Mouse (Mus musculus) CD4-positive, CD25-positive, alpha-beta regulatory T cell, adult 4 months (primary cell): ENCODE results near the gene Trrap. TPM values are rescaled to one million over a fixed set of nuclear protein-coding genes. Genes with fewer than 3 reads are reported as not detected.
"Not testable (repeated sequence)": the region's sequence is repeated elsewhere in the genome, so short reads cannot be mapped to it uniquely, and the experiment has no call there.

Experiments used
- ATAC-seq: one replicate; pipeline ENCODE4 v1.8.0; 2017
- polyA plus RNA-seq, 2 experiments: library from polyadenylated mRNA; unstranded; fragments of 100-300 nt; shearing (Covaris generic); gene quantifications; one replicate each; pipeline ENCODE4 v1.2.1; 2017

Gene Trrap
- polyA plus RNA-seq, result 100 to 1,000 TPM in 1 of 2 experiments, 10 to 100 TPM in 1; 65.1 to 109 TPM

DNA sequence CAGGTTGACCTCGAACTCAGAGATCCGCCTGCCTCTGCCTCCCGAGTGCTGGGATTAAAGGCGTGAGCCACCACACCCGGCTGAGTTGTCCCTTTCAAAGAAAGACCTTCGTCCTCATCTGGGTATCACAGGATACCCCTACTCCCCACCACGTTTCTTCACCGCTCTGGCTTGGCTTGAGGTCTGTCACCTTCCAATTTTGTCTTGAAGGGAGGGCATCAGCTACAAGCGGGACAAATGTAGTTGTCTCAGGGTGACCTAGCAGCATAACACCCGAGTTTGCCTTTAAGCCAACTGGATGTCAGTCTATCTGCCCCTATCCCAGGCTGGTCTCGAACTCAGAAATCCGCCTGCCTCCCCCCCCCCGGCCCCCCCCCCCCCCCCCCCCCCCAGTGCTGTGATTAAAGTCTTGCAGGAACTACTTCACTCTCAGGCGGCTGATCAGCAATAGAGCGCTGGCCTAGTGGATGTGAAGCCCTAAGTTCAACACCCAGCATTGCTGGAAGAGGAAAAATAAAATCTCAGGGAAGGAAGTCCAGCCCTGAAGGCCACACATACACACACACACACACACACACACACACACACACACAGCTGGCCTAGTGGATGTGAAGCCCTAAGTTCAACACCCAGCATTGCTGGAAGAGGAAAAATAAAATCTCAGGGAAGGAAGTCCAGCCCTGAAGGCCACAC is at the start of gene Trrap:
Trrap (plus strand) TSS at position 627 of the 693 bp plus-strand sequence.
- ATAC-seq, result not testable (repeated sequence)

DNA sequence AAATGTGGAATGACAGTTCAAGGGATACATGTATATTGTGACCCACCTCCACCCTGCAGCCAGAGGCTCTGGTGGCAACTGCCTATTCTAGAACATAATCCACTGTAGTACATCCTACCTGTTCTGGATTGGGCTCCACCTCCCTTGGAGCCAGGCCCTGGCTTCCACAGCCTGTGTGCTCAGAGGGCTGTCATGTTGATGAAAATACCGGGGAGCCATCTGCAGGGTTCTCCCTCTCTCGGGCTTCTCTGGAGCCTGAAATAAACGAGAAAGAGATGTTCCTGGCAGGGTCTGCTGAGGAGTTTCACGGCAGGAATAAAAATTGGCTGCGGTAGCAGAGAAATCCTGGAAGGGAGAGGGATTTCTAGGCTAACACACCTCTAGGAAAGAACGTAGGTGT is 47.8 kb upstream of the Trrap start:
- ATAC-seq, result no peak

DNA sequence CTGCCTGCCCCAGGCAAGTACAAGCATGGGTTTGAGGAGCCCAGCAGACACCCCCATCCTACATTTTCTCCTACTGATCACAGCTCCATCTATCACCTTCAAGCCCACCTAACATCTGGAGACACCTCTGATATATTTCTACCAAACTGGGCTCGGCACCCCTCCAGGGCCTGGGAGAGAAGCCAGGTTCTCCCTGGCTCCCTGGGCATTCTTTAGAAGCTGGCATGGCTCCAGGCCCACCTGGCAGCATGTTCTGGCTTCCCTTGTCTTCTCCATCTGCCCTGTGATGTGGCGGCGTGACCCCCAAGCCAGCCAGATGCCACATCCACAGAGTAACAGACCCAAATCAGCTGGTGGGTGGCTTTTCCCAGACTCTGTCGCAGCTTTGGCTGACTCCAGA is 47.3 kb upstream of the Trrap start:
- ATAC-seq, result no peak

GRCm38 (mm10) chr5:144724926-144725325 is 42.6 kb upstream of the Trrap start:
- ATAC-seq, result no peak

GRCm38 (mm10) chr5:144725554-144725953 is 42.0 kb upstream of the Trrap start:
- ATAC-seq, result no peak

DNA sequence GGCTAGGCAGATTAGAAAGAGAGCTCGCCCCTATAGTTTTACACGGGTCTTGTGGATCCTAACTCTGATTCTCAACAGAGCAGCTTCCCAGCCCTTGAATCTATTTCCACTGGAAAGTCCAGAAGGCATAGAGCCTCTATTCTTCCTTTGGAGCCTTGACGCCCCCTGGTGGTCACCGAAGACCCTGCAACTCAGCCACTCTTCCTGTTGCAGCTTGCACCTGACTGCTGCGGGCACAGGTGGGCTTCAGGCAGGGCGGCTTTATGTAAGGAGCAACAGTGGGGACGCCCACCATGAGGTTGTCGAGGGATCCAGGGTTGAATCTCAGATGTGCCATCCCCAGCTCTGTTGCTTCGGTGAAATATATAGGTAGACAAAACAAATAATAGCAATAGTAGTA is 40.4 kb upstream of the Trrap start:
- ATAC-seq, result no peak

- ATAC-seq, result no peak
Measured at GRCm38 (mm10) chr5:144728237-144728636, 39.3 kb upstream of the Trrap start.

GRCm38 (mm10) chr5:144729216-144729615 is 38.3 kb upstream of the Trrap start:
- no peak for ATAC-seq

DNA sequence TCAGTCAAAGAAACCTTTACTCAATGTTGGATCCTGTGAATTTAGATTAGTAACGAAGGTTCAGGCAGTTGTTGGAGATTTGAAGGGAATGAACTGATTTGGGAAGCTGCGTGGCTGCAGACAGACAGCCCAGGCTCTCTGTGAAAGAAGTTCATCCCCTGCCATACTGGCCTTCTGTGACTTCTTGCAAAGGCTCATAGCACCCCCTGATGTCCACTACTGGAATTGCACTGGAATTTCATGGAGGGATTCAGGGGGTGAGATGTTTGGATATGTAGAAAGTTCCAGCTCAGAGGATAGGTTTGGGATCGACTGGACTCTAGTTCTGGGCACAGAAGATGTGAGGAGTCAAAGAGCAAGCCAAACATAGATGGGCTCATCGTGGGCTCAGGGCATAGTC is 33.6 kb upstream of the Trrap start:
- no peak for ATAC-seq

- peak; percentile 41 for ATAC-seq
Measured at GRCm38 (mm10) chr5:144734949-144735348, 32.6 kb upstream of the Trrap start.

- no peak for ATAC-seq
Measured at GRCm38 (mm10) chr5:144737101-144737500, 30.4 kb upstream of the Trrap start.

- ATAC-seq, result peak; percentile 57
Measured at GRCm38 (mm10) chr5:144752432-144752831, 15.1 kb upstream of the Trrap start.

GRCm38 (mm10) chr5:144753041-144753440 is 14.5 kb upstream of the Trrap start:
- ATAC-seq, result peak; percentile 76

GRCm38 (mm10) chr5:144755191-144755590 is 12.3 kb upstream of the Trrap start:
- ATAC-seq, result no peak

GRCm38 (mm10) chr5:144757402-144757801 is 10.1 kb upstream of the Trrap start:
- no peak for ATAC-seq

- ATAC-seq, result no peak
Measured at GRCm38 (mm10) chr5:144758422-144758821, 9.1 kb upstream of the Trrap start.

- ATAC-seq, result no peak
Measured at GRCm38 (mm10) chr5:144761161-144761868, 6.2 kb upstream of the Trrap start, which contains the start of gene Tmem130. TSS of gene Tmem130 (minus strand) at chr5:144761818.

DNA sequence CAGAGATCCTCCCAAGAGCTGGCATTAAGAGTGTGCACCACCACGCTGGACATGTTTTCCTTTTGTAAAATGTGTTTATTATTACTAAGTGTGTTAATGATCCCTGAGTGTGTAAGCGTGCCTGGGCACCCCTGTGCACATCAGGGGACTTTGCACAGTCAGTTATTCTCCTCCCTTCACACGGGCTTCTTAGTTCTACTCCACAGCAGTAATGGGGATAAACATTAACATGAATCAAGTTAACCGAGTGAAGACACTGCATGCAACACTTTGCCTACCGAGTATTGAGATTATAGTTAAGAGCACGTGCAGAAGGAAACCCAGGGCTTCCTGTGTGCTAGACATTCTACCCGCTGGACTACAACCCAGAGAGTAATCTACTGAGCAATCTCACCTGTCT is 1.5 kb upstream of the Trrap start:
- no peak for ATAC-seq

GRCm38 (mm10) chr5:144766646-144767045 is 886 bp upstream of the Trrap start:
- no peak for ATAC-seq

GRCm38 (mm10) chr5:144767911-144768841 is 644 bp downstream of the Trrap start:
- ATAC-seq, result peak; percentile 79

GRCm38 (mm10) chr5:144769067-144769482 is 1.5 kb downstream of the Trrap start:
- no peak for ATAC-seq

GRCm38 (mm10) chr5:144773231-144773630 is 5.7 kb downstream of the Trrap start:
- ATAC-seq, result no peak

DNA sequence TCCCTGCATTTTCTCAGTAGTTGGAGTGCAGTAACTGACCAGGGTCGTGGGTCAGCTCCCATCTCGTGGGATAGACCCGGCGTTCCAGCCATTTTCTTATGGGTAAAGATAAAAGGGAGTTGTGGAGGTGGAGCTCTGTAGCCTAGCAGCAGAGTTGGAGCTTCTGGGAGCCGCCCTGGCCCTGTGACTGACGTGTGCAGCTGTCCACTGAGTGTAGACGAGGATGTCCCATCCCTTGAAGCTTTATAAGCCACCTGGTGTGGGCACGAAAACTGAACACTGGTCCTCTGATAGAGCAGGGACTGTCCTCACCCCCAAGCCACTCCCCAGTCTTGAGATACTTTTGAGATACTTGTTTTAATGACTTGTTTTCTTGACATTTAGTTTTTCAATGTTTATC is 13.1 kb downstream of the Trrap start:
- no peak for ATAC-seq
